Mouse (Mus musculus) heart, postnatal 0 days (tissue): ENCODE measurements at regions not wholly inside any gene's neighbourhood (a gene's known extent, or its start where the extent isn't known, plus 50 kb on each side); places are given as distances from the start of the nearest gene placed in this dataset.

Experiments
- ATAC-seq: fragments of 200-750 bp; cut with Nextera tagmentation; 2 replicates; pipeline ENCODE4 v1.8.0; 2017; ENCODE audit warnings: low read depth, moderate number of reproducible peaks, moderate library complexity; ENCODE audit not compliant: insufficient read depth
- DNase-seq: peaks from one replicate; pipeline ENCODE4 v3.0.0-alpha.2; 2016; ENCODE audit warnings: low spot score
- H3K27ac ChIP-seq: fragments of 300-500 bp; sonication (generic); 2 replicates; pipeline ENCODE4 v1.5.1; 2014; ENCODE audit warnings: low read depth, mild to moderate bottlenecking
- H3K27me3 ChIP-seq: fragments of 300-500 bp; sonication (generic); 2 replicates; pipeline ENCODE4 v1.6.1; 2014; ENCODE audit warnings: low read length, mixed read lengths; ENCODE audit not compliant: control insufficient read depth, insufficient read depth
- H3K36me3 ChIP-seq: fragments of 300-500 bp; sonication (generic); replicated peaks from 2 replicates; pipeline ENCODE4 v1.6.1; 2014; ENCODE audit warnings: low read length, mixed read lengths; ENCODE audit not compliant: control insufficient read depth, insufficient read depth
- H3K4me1 ChIP-seq: fragments of 300-500 bp; sonication (generic); 2 replicates; pipeline ENCODE4 v1.6.1; 2014; ENCODE audit warnings: antibody characterized with exemption; ENCODE audit not compliant: control insufficient read depth, insufficient read depth
- H3K4me2 ChIP-seq: fragments of 300-500 bp; sonication (generic); 2 replicates; pipeline ENCODE4 v1.6.1; 2014; ENCODE audit warnings: low read depth, mild to moderate bottlenecking, low read length, moderate library complexity
- H3K4me3 ChIP-seq: fragments of 300-500 bp; sonication (generic); 2 replicates; pipeline ENCODE4 v1.5.1; 2014; ENCODE audit warnings: low read depth, low read length
- H3K9ac ChIP-seq: fragments of 300-500 bp; sonication (generic); replicated peaks from 2 replicates; pipeline ENCODE4 v1.6.1; 2014; ENCODE audit warnings: low read depth, low read length, mixed read lengths
- H3K9me3 ChIP-seq: fragments of 300-500 bp; sonication (generic); replicated peaks from 2 replicates; pipeline ENCODE4 v1.6.1; 2016; ENCODE audit warnings: low read length; ENCODE audit not compliant: control insufficient read depth
- CTCF ChIP-seq: IDR thresholded peaks from 2 replicates; pipeline ENCODE4 v1.5.1; 2016; ENCODE audit warnings: antibody characterized with exemption, control low read depth, low read depth
- EP300 ChIP-seq: IDR thresholded peaks from 2 replicates; pipeline ENCODE4 v1.6.1; 2016; ENCODE audit warnings: antibody characterized with exemption, low read depth
- WGBS: fragments of 180-500 bp; shearing (Covaris S2); extraction: QIAGEN DNeasy Blood & Tissue Kit; methylation state at CpG from one replicate; pipeline ENCODE4 v1.1.7; 2014; 5-methylcytosine and 5-hydroxymethylcytosine counted together

GRCm38 (mm10) chr14:67602960-67603359, 1594.0 kb upstream of the Gulo start:
- Histone ChIP-seq H3K27ac (no peak overlapping the region), H3K27me3 (no peaks in the 10 kb centered on the region), H3K4me3 (no peak overlapping the region), H3K4me1 (no peaks in the 10 kb centered on the region), H3K4me2 (no peak overlapping the region), H3K9ac (no peak overlapping the region), H3K36me3 (no peaks in the 10 kb centered on the region), H3K9me3 (no peaks in the 10 kb centered on the region)
- WGBS = 71% methylated on average over 4 of the region's 4 CpGs
- no peak for TF ChIP-seq CTCF
- TF ChIP-seq EP300 = no peak
- ATAC-seq (no peak), DNase-seq (no peak)

- Histone ChIP-seq H3K4me3 (no peak overlapping the region), H3K9ac (no peak overlapping the region), H3K4me1 (no peaks in the 10 kb centered on the region), H3K36me3 (no peaks in the 10 kb centered on the region), H3K9me3 (no peaks in the 10 kb centered on the region), H3K27ac (no peak overlapping the region), H3K27me3 (no peaks in the 10 kb centered on the region), H3K4me2 (no peak overlapping the region)
- 0 out of 2 replicates have a peak, but pooled peaks have one; percentile 39 for ATAC-seq
- peak; percentile 82 for TF ChIP-seq CTCF
- TF ChIP-seq EP300 = no peak
- DNase-seq = peak; percentile 21
- WGBS = 15% methylated on average over 4 of the region's 4 CpGs
These were observed 1590.7 kb upstream of the Gulo start for GRCm38 (mm10) chr14:67599734-67600133.

GRCm38 (mm10) chr14:67588627-67589026, 1579.6 kb upstream of the Gulo start:
- no peak overlapping the region for H3K27ac ChIP-seq
- no peak for ATAC-seq
- no peak overlapping the region for H3K4me3 ChIP-seq
- TF ChIP-seq CTCF = no peak
- TF ChIP-seq EP300 = no peak
- no peak overlapping the region for H3K4me2 ChIP-seq
- H3K9me3 ChIP-seq = no peaks in the 10 kb centered on the region
- WGBS = 78% methylated on average over 11 of the region's 11 CpGs
- DNase-seq = no peak
- H3K4me1 ChIP-seq = no peaks in the 10 kb centered on the region
- H3K9ac ChIP-seq = no peak overlapping the region
- no peaks in the 10 kb centered on the region for H3K27me3 ChIP-seq
- no peaks in the 10 kb centered on the region for H3K36me3 ChIP-seq

GRCm38 (mm10) chr14:67584456-67585048, 1575.5 kb upstream of the Gulo start:
- peaks cover 4% of the 10 kb centered on the region; the same call in 1 of the 2 replicates for H3K4me1 ChIP-seq
- H3K27ac ChIP-seq = no peak overlapping the region
- H3K4me3 ChIP-seq = no peak overlapping the region
- no peak for ATAC-seq
- no peaks in the 10 kb centered on the region for H3K9me3 ChIP-seq
- H3K9ac ChIP-seq = no peak overlapping the region
- peak; percentile 39 for TF ChIP-seq CTCF
- no peak for TF ChIP-seq EP300
- H3K4me2 ChIP-seq = no peak overlapping the region
- no peaks in the 10 kb centered on the region for H3K36me3 ChIP-seq
- H3K27me3 ChIP-seq = no peaks in the 10 kb centered on the region
- WGBS = 56% methylated on average over 14 of the region's 14 CpGs
- DNase-seq = no peak

- no peak overlapping the region for H3K4me3 ChIP-seq
- ATAC-seq = no peak
- H3K9me3 ChIP-seq = no peaks in the 10 kb centered on the region
- WGBS = 67% methylated on average over 8 of the region's 8 CpGs
- TF ChIP-seq EP300 = no peak
- TF ChIP-seq CTCF = no peak
- no peak overlapping the region for H3K27ac ChIP-seq
- H3K4me2 ChIP-seq = no peak overlapping the region
- H3K36me3 ChIP-seq = no peaks in the 10 kb centered on the region
- DNase-seq = no peak
- H3K4me1 ChIP-seq = peaks cover 4% of the 10 kb centered on the region; the same call in 1 of the 2 replicates
- H3K27me3 ChIP-seq = no peaks in the 10 kb centered on the region
- H3K9ac ChIP-seq = no peak overlapping the region
These were observed 1573.3 kb upstream of the Gulo start for GRCm38 (mm10) chr14:67582201-67582782.
